Mouse (Mus musculus) midbrain, postnatal 0 days (tissue): ENCODE data around the gene Rsrc1. TPM values are rescaled to one million over a fixed set of nuclear protein-coding genes. Genes with fewer than 3 reads are reported as not detected.

Experiments
- ATAC-seq: fragments of 200-750 bp; cut with Nextera tagmentation; 2 replicates; pipeline ENCODE4 v1.8.0; 2017; ENCODE audit warnings: moderate number of reproducible peaks, mild to moderate bottlenecking, moderate TSS enrichment, moderate library complexity; ENCODE audit not compliant: low FRiP score
- DNase-seq: peaks from one replicate; pipeline ENCODE4 v3.0.0-alpha.2; 2015; ENCODE audit warnings: low spot score
- H3K27ac ChIP-seq: fragments of 300-500 bp; sonication (generic); 2 replicates; pipeline ENCODE4 v1.5.1; 2014; ENCODE audit warnings: low read depth, mild to moderate bottlenecking, low read length, mixed read lengths
- H3K27me3 ChIP-seq: fragments of 300-500 bp; sonication (generic); 2 replicates; pipeline ENCODE4 v1.6.1; 2014; ENCODE audit warnings: low read length, control low read depth, mixed read lengths; ENCODE audit not compliant: insufficient read depth
- H3K36me3 ChIP-seq: fragments of 300-500 bp; sonication (generic); 2 replicates; pipeline ENCODE4 v1.6.1; 2014; ENCODE audit warnings: low read length, control low read depth, mixed read lengths; ENCODE audit not compliant: insufficient read depth
- H3K4me1 ChIP-seq: fragments of 300-500 bp; sonication (generic); 2 replicates; pipeline ENCODE4 v1.6.1; 2014; ENCODE audit warnings: mild to moderate bottlenecking, control low read depth, antibody characterized with exemption, low read length, mixed read lengths; ENCODE audit not compliant: insufficient read depth
- H3K4me2 ChIP-seq: fragments of 300-500 bp; sonication (generic); 2 replicates; pipeline ENCODE4 v1.6.1; 2014; ENCODE audit warnings: low read depth, mild to moderate bottlenecking, low read length, mixed read lengths; ENCODE audit not compliant: poor library complexity, severe bottlenecking
- H3K4me3 ChIP-seq: fragments of 300-500 bp; sonication (generic); 2 replicates; pipeline ENCODE4 v1.5.1; 2014; ENCODE audit warnings: low read depth, mild to moderate bottlenecking, low read length, moderate library complexity
- H3K9ac ChIP-seq: fragments of 300-500 bp; sonication (generic); replicated peaks from 2 replicates; pipeline ENCODE4 v1.6.1; 2014; ENCODE audit warnings: mild to moderate bottlenecking, low read length, moderate library complexity, mixed read lengths; ENCODE audit not compliant: poor library complexity, severe bottlenecking
- H3K9me3 ChIP-seq: fragments of 300-500 bp; sonication (generic); 2 replicates; pipeline ENCODE4 v1.6.1; 2016; ENCODE audit warnings: low read length, control low read depth
- CTCF ChIP-seq: IDR thresholded peaks from 2 replicates; pipeline ENCODE4 v1.5.1; 2016; ENCODE audit warnings: antibody characterized with exemption, mild to moderate bottlenecking
- WGBS: fragments of 180-500 bp; shearing (Covaris S2); extraction: QIAGEN DNeasy Blood & Tissue Kit; methylation state at CpG from one replicate; pipeline ENCODE4 v1.1.7; 2014; 5-methylcytosine and 5-hydroxymethylcytosine counted together
- polyA plus RNA-seq: library from polyadenylated mRNA; unstranded; fragments of >200 nt; fragmentation: Nextera tagmentation; extraction: Ambion mirVana; gene quantifications from 2 replicates; pipeline ENCODE4 v1.2.1, GENCODE M21; 2015
- total RNA-seq: library from RNA; depleted of rRNA; stranded (reverse); fragments of >200 nt; gene quantifications from 2 replicates; pipeline ENCODE4 v1.2.3, GENCODE M21; 2014; rRNA removed

The Rsrc1 gene
- total and polyA plus RNA-seq, 2 experiments from 2014 or later, result 37.5 to 39.3 TPM

DNA sequence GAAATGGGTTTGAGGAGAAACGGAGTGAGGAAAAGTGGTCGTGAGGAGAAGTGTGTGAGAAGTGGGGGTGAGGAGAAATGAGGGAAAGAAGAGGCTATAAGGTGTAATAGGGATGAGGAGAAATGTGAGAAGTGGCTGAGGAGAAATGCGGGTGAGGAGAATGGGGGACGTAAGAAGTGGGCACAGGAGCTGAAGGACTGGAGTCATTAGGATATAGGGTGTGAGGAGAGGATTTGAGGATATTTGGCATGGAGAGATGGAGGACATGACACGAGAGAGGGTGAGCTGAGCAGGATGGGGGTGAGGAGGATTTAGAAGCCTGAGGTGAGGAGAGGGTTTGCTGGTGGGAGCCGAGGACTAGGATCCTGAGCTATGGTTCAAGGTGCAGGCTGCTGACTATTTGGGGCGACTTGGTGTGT lies 393.2 kb downstream of the Rsrc1 start:
- no peaks in the 10 kb centered on the region for H3K9me3 ChIP-seq
- H3K4me3 ChIP-seq, result peak overlapping the region; percentile 57
- no peak overlapping the region for H3K27ac ChIP-seq
- TF ChIP-seq CTCF, result no peak
- H3K4me2 ChIP-seq, result peak overlapping the region; percentile 79
- peaks cover 8% of the 10 kb centered on the region; the same call in 1 of the 2 replicates for H3K27me3 ChIP-seq
- no peak for DNase-seq
- peak overlapping the region; percentile 56; the same call in 1 of the 2 replicates for H3K9ac ChIP-seq
- WGBS, result 30% methylated on average over 7 of the region's 7 CpGs
- no peaks in the 10 kb centered on the region for H3K36me3 ChIP-seq
- ATAC-seq, result peak; percentile 57
- no peaks in the 10 kb centered on the region for H3K4me1 ChIP-seq

DNA sequence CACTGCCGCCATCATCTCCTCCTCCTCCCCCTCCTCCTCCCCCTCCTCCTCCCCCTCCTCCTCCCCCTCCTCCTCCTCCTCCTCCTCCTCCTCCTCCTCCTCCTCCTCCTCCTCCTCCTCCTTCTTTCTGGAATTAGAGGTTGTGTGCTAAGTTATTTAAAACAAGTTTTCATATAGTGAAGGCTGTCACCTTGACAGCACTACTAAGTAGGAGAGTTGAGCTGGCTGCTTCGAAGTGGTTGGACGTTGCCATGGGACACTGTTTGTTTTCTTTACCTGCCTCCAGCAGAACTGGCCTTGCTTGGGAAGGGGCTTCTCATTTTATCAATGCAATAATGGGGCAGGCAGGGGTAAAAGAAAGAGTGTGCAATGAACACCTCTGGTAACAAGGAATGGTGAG lies 393.9 kb downstream of the Rsrc1 start, which contains the start of gene Gm17402:
Gene Gm17402, minus strand, starts transcription at position 101 of the 400 bp plus-strand sequence.
- H3K4me3 ChIP-seq, result peak within 1 kb of the TSS; percentile 57
- no peaks in the 10 kb centered on the region for H3K36me3 ChIP-seq
- H3K27me3 ChIP-seq, result peaks cover 8% of the 10 kb centered on the region; the same call in 1 of the 2 replicates
- no peaks in the 10 kb centered on the region for H3K4me1 ChIP-seq
- DNase-seq, result no peak
- no peaks in the 10 kb centered on the region for H3K9me3 ChIP-seq
- peak within 1 kb of the TSS; percentile 79 for H3K4me2 ChIP-seq
- peak within 1 kb of the TSS; percentile 56; the same call in 1 of the 2 replicates for H3K9ac ChIP-seq
- H3K27ac ChIP-seq, result no peak within 1 kb of the TSS
- ATAC-seq, result no peak
- WGBS, result 35% methylated on average over 3 of the region's 3 CpGs
- TF ChIP-seq CTCF, result no peak

DNA sequence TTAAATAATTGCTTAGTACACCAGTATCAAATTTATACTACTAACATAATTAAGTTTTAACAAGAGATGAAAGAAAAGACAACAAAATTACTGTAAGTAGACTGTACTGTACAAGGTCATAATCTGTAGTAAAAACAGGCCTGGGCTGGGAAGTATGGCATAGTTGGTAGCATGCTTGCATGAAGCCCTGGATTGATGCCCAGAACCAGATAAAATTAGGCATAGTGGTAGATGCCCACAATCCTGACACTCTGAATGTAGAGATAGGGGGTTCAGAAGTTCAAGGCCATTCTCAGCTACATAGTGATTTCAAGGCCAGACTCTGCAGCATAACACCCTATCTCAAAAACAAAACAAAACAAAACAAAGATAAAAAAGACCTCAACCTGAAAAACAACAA lies 397.0 kb downstream of the Rsrc1 start:
- Histone ChIP-seq H3K27ac (no peak overlapping the region), H3K9ac (no peak overlapping the region), H3K9me3 (no peaks in the 10 kb centered on the region), H3K4me2 (no peak overlapping the region), H3K27me3 (no peaks in the 10 kb centered on the region), H3K4me1 (no peaks in the 10 kb centered on the region), H3K4me3 (no peak overlapping the region), H3K36me3 (no peaks in the 10 kb centered on the region)
- ATAC-seq, result no peak
- no peak for DNase-seq
- TF ChIP-seq CTCF, result no peak

Other genes with a start within 250 kb of the Rsrc1 start
- 82.2 and 96.6 TPM in 2 replicates for gene Shox2, start 381 bp downstream of the Rsrc1 start, total RNA-seq
- 55.0 and 61.1 TPM in 2 replicates for gene Shox2, start 381 bp downstream of the Rsrc1 start, polyA plus RNA-seq